Mouse (Mus musculus) olfactory bulb, adult 2 months (tissue): ENCODE results near the gene Top2b.

Experiments used
- CTCF ChIP-seq: fragments of 200-500 bp; IDR thresholded peaks from 2 replicates; pipeline ENCODE4 v1.5.1; 2012; ENCODE audit warnings: low read depth, mild to moderate bottlenecking, low read length, moderate library complexity; ENCODE audit not compliant: insufficient read depth
- POLR2A ChIP-seq: fragments of 200-500 bp; IDR thresholded peaks from 2 replicates; pipeline ENCODE4 v1.6.1; 2012; ENCODE audit warnings: mild to moderate bottlenecking, low read depth, low read length, moderate library complexity; ENCODE audit not compliant: insufficient read depth

DNA sequence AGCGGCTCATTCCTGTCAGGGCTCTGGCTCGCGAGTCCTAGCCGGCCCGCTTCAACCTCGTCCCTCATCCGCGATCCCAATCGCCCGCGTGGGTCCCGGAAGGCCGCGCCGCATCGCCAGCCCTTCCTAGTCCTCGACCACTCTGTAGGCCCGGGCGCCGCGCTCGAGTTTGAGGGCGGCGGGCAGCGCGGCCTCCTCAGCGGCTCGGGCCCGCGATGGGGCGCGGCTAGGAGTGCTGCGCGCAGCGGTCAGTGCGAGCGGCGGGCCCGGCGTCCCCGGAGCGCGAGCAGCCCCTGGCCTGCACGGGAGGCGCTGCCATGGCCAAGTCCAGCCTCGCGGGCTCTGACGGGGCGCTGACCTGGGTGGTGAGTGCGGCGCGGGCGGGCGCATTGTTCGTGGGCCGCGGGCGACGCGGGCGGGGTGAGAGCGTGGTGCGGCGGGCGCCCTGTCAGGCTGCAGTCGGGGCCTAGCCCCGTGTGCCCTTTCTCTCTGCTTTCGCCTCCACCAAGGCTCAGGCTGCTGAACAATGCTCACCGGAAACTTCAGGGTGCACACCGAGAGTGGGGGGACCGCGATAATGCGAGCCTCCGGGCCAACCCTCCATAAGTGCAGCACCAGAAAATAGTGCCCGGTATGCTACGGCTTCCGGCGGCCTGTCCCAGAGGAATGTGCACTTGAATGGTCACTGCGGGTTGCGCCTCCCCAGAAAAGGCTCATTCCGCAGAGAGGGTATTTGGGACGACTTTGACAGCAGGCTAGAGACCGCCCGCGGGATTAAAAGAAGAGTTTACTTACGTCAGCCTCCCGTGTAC lies 589 bp downstream of the Top2b start:
- TF ChIP-seq POLR2A (no peak), CTCF (no peak)
